Mouse (Mus musculus) cerebellum, postnatal 4 days (tissue): Measurements from ENCODE around the gene Ssbp1.

Source experiments
- DNase-seq, 2 experiments: peaks; one replicate each; pipeline ENCODE4 v3.0.0; 2022; ENCODE audit warnings: low spot score in 2 of 2, mixed read lengths in 1 of 2

The Ssbp1 gene

GRCm38 (mm10) chr6:40465710-40466109 lies 5.4 kb upstream of the Ssbp1 start:
- no peak for DNase-seq

- no peak for DNase-seq
These were observed 513 bp downstream of the Ssbp1 start for GRCm38 (mm10) chr6:40471720-40472010.

GRCm38 (mm10) chr6:40476132-40476531 lies 5.0 kb downstream of the Ssbp1 start:
- DNase-seq, result no peak

GRCm38 (mm10) chr6:40479705-40480104 lies 8.6 kb downstream of the Ssbp1 start:
- DNase-seq, result no peak

- no peak for DNase-seq
These were observed 11.2 kb downstream of the Ssbp1 start for GRCm38 (mm10) chr6:40482318-40482717.

GRCm38 (mm10) chr6:40490933-40491332 lies 19.8 kb downstream of the Ssbp1 start, which contains the start of gene Tas2r137:
Tas2r137 (plus strand) TSS chr6:40491233.
- no peak for DNase-seq

- DNase-seq, result no peak
These were observed 22.1 kb downstream of the Ssbp1 start, which contains the start of gene Tas2r108 for GRCm38 (mm10) chr6:40493229-40493628. Tas2r108 (plus strand) TSS chr6:40493529.

GRCm38 (mm10) chr6:40519408-40519807 lies 48.3 kb downstream of the Ssbp1 start, which contains the start of gene Prss37:
Prss37 (minus strand) TSS chr6:40519508.
- no peak for DNase-seq
